Mouse (Mus musculus) erythroblast, adult 5-6 weeks (primary cell): ENCODE results near the gene Polr3b. TPM values are rescaled to one million over a fixed set of nuclear protein-coding genes. Genes with fewer than 3 reads are reported as not detected.
A peak's percentile ranks its signal among the peaks of the same experiment; 100 is the strongest.

Source experiments
- ATAC-seq: replicated peaks from 2 replicates; pipeline ENCODE4 v1.8.0; 2016; ENCODE audit warnings: moderate number of reproducible peaks, mild to moderate bottlenecking, moderate TSS enrichment, inconsistent platforms; ENCODE audit not compliant: poor library complexity, low FRiP score, severe bottlenecking
- total RNA-seq, 2 experiments: library from RNA; stranded (forward) in 1 of 2; stranded (reverse) in 1 of 2; fragments of 150-400 nt in 1 of 2; fragments of 200-764, 138-1000 nt in 1 of 2; gene quantifications; 2 replicates each; pipeline versions ENCODE4 v1.2.3 to v1.2.4; 2015 to 2017; ENCODE audit warnings: low replicate concordance in 2 of 2

Gene Polr3b
- total RNA-seq (2015; ENCODE audit: low replicate concordance) (44.1 and 50.5 TPM in 2 replicates), total RNA-seq (2017; ENCODE audit: low replicate concordance) (81.8 and 274 TPM in 2 replicates)

DNA sequence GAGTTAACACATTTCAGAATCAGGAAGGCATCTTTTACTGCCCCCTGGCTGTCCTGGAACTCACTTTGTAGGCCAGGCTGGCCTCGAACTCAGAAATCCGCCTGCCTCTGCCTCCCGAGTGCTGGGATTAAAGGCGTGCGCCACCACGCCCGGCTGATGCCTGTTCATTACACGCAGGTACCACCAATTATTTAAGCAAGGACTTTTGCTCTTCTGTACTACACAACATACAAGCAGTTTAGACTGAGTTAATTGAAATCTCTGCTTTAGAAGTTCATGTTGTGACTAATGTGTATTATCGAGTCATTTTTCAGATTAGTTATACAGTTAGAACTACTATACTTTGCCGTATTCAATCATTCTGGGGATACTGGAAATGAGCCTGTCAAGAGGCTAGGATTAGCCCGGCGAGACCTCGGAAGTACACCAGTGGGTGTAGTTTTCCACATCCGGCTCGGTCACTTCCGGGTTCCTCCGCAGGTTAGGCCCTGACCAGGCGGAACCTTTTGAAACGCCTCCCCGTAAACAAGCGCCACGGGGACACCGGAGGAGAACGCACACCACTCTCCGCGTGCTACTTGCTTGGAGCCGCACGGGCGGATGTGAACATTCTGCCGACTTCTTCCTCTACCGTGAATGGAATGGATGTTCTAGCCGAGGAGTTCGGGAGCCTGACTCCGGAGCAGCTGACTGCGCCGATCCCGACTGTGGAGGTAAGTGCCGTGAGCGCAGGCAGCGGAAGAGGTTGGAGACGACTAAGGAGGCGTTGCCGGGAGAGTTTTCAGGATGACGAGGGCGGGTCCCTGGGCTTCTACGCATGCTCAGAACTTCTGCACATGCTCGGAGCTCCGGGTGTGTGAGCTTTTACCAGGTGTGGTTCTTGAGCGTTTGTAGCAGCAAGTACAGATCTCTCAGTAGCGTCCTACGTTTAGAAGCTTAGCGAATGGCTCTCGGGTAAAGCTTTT is at the start of gene Polr3b:
Gene Polr3b, plus strand, starts transcription at position 467 of the 965 bp plus-strand sequence.
- ATAC-seq, result peak; percentile 95

DNA sequence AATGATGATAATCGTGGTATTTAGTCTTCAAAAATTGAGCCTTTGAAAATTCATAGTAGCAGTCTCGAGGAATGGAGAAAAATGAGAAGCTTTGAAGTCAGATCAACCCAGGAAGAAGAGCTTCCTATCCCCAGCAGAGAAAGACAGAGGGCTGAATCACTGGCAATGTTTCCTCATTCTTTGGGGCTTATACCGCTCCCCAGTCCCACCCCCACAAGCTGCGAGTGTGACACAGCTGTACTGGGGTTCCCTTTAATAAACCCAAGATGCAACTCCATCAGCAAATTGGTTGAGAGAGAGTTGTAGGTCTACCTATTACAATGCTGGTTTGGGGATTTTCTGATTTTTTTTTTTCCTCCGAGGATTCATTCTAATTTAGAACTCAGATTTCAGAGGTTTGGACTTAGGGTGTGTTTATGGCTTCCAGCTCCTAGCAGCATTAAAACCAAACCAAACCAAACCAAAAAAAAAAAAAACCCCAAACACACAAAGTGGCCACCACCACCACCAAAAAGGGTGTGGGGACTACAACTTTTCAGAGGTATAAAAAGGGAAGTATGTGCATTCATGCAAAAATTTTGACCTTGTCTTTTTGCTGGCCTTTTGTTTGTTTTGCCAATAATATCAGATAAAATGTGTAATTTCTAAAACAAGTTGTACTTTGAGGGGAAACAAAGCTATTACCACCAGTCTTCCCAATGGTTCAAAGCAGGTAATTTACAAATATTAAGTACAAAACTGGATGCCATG is 48.2 kb upstream of the Polr3b start:
- ATAC-seq, result no peak

DNA sequence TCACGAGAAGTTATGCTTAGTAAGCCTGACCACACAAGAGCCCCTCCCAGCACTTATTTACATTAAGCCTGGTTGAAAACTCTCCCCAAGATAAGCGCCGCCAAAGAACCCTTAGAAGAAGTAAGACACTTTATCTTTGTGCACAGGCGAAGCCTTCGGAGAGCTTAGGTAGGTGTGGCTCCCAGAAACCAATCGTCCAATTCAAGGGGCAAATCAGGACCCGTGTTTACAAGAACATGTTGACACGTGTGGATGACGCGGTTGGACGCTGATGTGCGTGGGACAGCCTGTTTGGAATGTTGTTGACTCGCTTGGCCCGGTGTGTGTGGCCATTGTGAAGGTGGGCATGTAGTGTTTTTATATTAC is 46.1 kb upstream of the Polr3b start:
- ATAC-seq, result peak; percentile 74

GRCm38 (mm10) chr10:84576395-84577070 is 45.6 kb upstream of the Polr3b start, which contains the start of gene Tcp11l2:
TSS of gene Tcp11l2 (plus strand) at chr10:84576626.
- peak; percentile 74 for ATAC-seq

DNA sequence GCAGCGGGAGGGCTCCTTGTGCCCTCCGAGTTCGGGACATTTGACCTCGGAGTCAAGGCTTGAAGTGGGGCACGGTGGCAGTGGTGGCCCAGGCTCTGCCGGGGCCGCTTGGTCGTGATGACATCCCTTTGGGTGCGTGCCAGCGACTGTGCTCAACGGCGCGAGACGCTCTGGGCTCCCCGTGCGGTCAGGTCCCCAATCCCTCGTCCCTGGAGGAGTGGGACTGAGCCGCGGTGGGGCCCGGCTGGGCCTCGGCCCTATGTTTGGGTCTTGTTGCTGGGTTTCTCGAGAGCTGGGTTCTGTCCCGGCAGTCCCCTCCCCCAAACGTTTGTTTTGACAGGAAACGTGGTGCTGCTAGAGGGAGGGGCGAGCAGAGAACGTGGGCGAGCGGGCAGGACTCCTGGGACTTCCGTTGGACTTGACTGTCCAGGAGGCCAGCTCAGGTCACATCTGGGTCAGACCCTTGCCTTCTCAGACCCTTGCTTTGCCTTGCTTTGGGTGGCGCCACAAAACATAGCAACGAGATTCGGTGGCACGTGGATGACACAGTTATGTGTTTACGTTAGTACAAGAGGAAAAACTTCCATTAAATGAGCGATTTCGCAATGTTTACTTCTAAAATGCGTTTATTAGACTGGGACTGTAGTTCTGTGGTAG is 44.9 kb upstream of the Polr3b start:
- peak; percentile 43 for ATAC-seq

DNA sequence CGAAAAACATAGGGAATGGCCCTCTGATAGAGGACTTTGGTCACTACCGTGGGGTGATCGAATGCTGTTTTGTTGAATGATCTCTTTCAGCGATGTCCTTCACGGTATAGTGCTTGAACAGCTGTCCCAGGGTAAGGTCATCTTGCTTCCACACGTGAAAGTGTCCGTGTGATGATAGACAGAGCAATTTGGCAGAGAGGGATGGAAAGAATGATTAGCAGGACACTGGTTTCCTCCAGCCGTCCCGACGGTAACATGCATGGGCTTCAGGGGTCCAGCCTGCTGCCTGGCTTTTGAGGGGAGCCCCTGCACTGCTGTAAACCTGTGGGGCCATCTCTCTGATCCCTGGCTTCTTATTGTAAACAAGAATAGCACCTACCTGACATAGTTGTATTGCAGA is 43.4 kb upstream of the Polr3b start:
- no peak for ATAC-seq

GRCm38 (mm10) chr10:84579527-84579926 is 42.6 kb upstream of the Polr3b start:
- ATAC-seq, result no peak

GRCm38 (mm10) chr10:84581191-84581590 is 40.9 kb upstream of the Polr3b start:
- no peak for ATAC-seq

DNA sequence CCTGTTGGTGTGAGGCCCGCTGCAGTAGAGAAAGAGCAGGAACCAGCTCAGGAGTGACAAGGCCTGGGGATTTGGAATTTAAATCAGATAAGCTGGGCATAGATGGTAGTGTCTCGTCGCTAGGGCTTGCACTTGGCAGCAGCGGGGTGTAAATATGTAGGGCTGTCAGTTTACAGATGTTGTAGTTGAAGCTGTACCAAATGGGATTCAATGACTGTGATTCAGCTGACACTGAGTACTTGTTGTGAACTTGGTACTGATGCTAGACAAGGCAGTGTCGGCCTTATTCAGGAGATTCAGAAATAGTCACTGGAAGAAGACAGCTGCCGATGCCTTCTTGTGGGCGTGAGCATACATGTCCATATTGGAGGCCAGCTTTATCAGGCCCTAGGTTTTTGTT is 39.9 kb upstream of the Polr3b start:
- ATAC-seq, result no peak

DNA sequence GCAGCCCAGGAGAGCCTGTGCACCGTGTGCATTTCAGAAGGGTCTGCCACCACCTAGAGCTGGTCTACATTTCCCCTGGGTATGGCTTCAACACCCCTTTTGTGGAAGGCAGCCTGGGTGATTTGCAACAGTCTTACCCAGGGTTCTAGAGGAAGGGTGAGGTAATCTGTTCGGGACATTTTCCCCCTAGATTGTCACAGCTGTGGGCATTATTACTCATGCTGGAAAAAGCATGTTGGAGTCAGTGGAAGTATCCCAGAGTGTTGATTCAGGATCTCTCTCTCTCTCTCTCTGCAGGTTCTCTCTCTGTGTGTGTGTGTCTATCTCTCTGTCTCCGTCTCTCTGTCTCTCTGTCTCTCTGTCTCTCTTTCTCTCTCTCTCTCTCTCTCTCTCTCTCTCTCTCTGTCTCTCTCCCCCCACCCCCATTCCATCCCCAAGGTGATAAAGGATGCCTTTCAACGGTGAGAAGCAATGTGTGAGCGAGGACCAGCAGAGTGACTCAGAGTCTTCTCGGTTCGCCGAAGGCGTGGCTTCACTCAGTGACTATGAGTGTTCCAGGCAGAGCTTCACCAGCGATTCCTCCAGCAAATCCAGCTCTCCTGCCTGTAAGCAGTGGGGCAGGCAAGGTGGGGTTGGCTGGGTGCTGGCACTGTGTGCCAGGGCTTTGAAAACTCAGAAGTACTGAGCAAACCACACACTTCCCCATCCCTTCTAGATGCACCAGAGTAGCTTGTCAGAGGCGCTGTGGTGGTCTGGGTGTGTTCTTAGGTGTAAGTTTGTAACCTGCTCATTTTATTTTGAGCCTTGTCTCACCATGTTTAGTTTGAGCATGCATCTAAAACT is 37.4 kb upstream of the Polr3b start:
- peak; percentile 26; the same call in 1 of the 2 replicates for ATAC-seq

DNA sequence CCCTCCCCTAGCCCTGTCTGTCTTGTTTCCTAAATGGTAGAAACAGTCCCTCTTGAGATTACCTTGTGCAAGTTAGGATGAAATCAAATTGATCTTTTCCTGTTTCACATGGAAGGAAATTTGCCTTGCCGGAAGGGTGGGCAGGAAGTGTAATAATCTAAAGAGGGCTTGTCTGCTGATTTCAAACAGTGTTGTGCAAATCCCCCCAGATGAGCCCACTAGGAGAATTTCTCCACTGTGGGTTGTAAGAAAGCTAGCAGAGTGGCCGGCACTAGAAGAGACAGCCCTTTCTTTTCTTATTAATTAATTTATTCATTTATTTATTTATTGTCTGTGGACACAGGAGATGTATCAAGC is 36.8 kb upstream of the Polr3b start:
- ATAC-seq, result no peak

DNA sequence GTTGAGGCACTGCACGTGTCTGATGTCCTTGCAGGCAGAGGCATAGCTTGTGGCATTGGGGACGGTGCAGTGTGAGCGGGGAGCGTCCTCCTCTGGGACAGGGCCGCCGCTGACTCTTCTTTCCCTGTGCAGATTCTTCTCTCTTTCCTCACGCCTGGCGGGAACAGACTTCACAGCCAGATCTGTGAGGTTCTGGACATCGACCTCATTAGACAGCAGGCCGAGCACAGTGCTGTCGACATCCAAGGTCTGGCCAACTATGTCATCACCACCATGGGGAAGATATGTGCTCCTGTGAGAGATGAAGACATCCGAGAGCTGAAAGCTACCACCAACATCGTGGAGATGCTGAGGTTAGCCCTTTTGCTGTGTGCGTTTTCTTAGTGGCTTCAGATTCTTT is 31.1 kb upstream of the Polr3b start:
- ATAC-seq, result no peak

GRCm38 (mm10) chr10:84591640-84592148 is 30.4 kb upstream of the Polr3b start:
- ATAC-seq, result peak; percentile 42; the same call in 1 of the 2 replicates

GRCm38 (mm10) chr10:84592745-84593144 is 29.3 kb upstream of the Polr3b start:
- ATAC-seq, result no peak

- ATAC-seq, result no peak
These were observed 24.8 kb upstream of the Polr3b start for GRCm38 (mm10) chr10:84597127-84597785.

GRCm38 (mm10) chr10:84598172-84598571 is 23.9 kb upstream of the Polr3b start:
- ATAC-seq, result no peak

DNA sequence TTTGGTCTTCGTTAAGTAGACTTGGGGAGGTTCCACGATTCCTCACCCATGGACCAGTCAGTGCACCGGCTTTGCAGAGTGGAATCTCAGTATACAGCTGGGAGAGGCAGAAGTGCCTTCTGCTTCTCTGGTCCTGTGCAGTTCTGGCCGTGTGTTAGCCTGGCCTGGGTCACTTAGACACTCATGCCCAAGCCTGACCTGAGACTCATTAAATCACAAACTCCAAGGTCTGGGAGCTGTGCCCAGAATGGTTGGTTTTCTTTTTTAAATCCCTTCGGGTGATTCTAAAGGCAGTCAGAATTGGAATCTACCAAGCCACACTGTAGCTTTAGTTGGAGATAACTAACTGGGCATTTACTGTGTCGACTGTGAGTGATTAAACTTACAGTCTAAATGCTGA is 22.0 kb upstream of the Polr3b start:
- no peak for ATAC-seq

DNA sequence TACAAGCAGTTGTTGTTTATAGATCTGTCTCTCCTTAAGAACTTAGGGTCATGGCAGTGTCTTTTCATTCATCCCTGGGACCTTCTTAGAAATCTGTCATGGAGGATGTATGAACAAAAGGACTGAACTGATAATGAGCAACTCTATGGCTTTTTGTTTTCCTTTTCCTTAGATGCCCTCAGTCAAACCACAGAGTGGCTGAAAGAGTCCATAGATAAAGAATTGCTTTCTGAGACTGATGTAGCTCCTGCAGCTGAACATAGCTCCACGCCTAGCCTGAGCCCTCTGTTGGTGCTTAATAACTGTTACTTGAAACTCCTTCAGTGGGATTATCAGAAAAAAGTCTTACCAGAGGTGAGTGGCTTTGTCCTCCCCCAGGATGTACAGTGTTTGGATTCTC is 17.8 kb upstream of the Polr3b start:
- no peak for ATAC-seq
